Mouse (Mus musculus) layer of hippocampus, adult 11-12 months (tissue): ENCODE results near the gene Espl1.

ENCODE experiments used
- DNase-seq: peaks from one replicate; pipeline ENCODE4 v3.0.0; 2022; ENCODE audit warnings: low spot score

The Espl1 gene

GRCm38 (mm10) chr15:102273982-102274716 lies 21.9 kb upstream of the Espl1 start:
- DNase-seq, result no peak

- no peak for DNase-seq
Observed at GRCm38 (mm10) chr15:102278726-102279091, 17.4 kb upstream of the Espl1 start.

- DNase-seq, result peak; percentile 84
Observed at GRCm38 (mm10) chr15:102279092-102279782, 16.8 kb upstream of the Espl1 start, which contains the start of gene Mfsd5. Gene Mfsd5, plus strand, starts transcription at chr15:102279454.

GRCm38 (mm10) chr15:102279783-102280520 lies 16.1 kb upstream of the Espl1 start:
- DNase-seq, result no peak

GRCm38 (mm10) chr15:102280623-102281022 lies 15.4 kb upstream of the Espl1 start:
- DNase-seq, result no peak

GRCm38 (mm10) chr15:102282463-102283292 lies 13.4 kb upstream of the Espl1 start:
- no peak for DNase-seq

GRCm38 (mm10) chr15:102283648-102284047 lies 12.4 kb upstream of the Espl1 start:
- DNase-seq, result no peak

GRCm38 (mm10) chr15:102287395-102287794 lies 8.7 kb upstream of the Espl1 start:
- no peak for DNase-seq

- no peak for DNase-seq
Observed at GRCm38 (mm10) chr15:102296368-102297006, 421 bp downstream of the Espl1 start.

- DNase-seq, result no peak
Observed at GRCm38 (mm10) chr15:102302542-102302941, 6.5 kb downstream of the Espl1 start.

GRCm38 (mm10) chr15:102308717-102309116 lies 12.7 kb downstream of the Espl1 start:
- DNase-seq, result no peak

- DNase-seq, result no peak
Observed at GRCm38 (mm10) chr15:102310074-102310845, 14.2 kb downstream of the Espl1 start.

- no peak for DNase-seq
Observed at GRCm38 (mm10) chr15:102311489-102311888, 15.4 kb downstream of the Espl1 start.

GRCm38 (mm10) chr15:102315292-102315691 lies 19.2 kb downstream of the Espl1 start:
- peak; percentile 33 for DNase-seq

GRCm38 (mm10) chr15:102316263-102316662 lies 20.2 kb downstream of the Espl1 start:
- DNase-seq, result peak; percentile 79

GRCm38 (mm10) chr15:102324654-102325473 lies 28.8 kb downstream of the Espl1 start:
- no peak for DNase-seq

- DNase-seq, result peak; percentile 88
Observed at GRCm38 (mm10) chr15:102326022-102326576, 30.0 kb downstream of the Espl1 start, which contains the start of gene Pfdn5. Gene Pfdn5, plus strand, starts transcription at chr15:102326116.

- DNase-seq, result no peak
Observed at GRCm38 (mm10) chr15:102326892-102327291, 30.8 kb downstream of the Espl1 start.

- DNase-seq, result peak; percentile 84
Observed at GRCm38 (mm10) chr15:102331610-102332015, 35.5 kb downstream of the Espl1 start, which contains the start of gene Myg1. Gene Myg1, plus strand, starts transcription at chr15:102331709.
